Mouse (Mus musculus) kidney, adult 11 months (tissue): Measurements from ENCODE around the gene Drd3.

Experiments
- DNase-seq: peaks from one replicate; pipeline ENCODE4 v3.0.0; 2022

Drd3 gene

GRCm38 (mm10) chr16:43802466-43802865 is 48.6 kb downstream of the Drd3 start:
- no peak for DNase-seq

GRCm38 (mm10) chr16:43804364-43804763 is 50.5 kb downstream of the Drd3 start:
- DNase-seq: no peak

GRCm38 (mm10) chr16:43807048-43807447 is 53.2 kb downstream of the Drd3 start:
- peak; percentile 19 for DNase-seq

GRCm38 (mm10) chr16:43809429-43809828 is 55.6 kb downstream of the Drd3 start:
- no peak for DNase-seq

- no peak for DNase-seq
These were observed 57.6 kb downstream of the Drd3 start for GRCm38 (mm10) chr16:43811402-43811801.

- DNase-seq: no peak
These were observed 60.8 kb downstream of the Drd3 start for GRCm38 (mm10) chr16:43814644-43815043.

GRCm38 (mm10) chr16:43816321-43816720 is 62.5 kb downstream of the Drd3 start:
- DNase-seq: no peak

- no peak for DNase-seq
These were observed 64.6 kb downstream of the Drd3 start for GRCm38 (mm10) chr16:43818404-43818803.

GRCm38 (mm10) chr16:43827492-43827891 is 73.7 kb downstream of the Drd3 start:
- no peak for DNase-seq

GRCm38 (mm10) chr16:43831957-43832356 is 78.1 kb downstream of the Drd3 start:
- no peak for DNase-seq

- no peak for DNase-seq
These were observed 87.4 kb downstream of the Drd3 start for GRCm38 (mm10) chr16:43841236-43841635.

GRCm38 (mm10) chr16:43849839-43850238 is 96.0 kb downstream of the Drd3 start:
- no peak for DNase-seq

- no peak for DNase-seq
These were observed 105.2 kb downstream of the Drd3 start for GRCm38 (mm10) chr16:43858941-43859476.

GRCm38 (mm10) chr16:43860624-43861023 is 106.8 kb downstream of the Drd3 start:
- DNase-seq: no peak

GRCm38 (mm10) chr16:43869805-43870204 is 116.0 kb downstream of the Drd3 start:
- no peak for DNase-seq

- DNase-seq: no peak
These were observed 117.6 kb downstream of the Drd3 start for GRCm38 (mm10) chr16:43871419-43871818.
